Mouse (Mus musculus): Measurements from ENCODE around the gene Slc39a3.

DNA sequence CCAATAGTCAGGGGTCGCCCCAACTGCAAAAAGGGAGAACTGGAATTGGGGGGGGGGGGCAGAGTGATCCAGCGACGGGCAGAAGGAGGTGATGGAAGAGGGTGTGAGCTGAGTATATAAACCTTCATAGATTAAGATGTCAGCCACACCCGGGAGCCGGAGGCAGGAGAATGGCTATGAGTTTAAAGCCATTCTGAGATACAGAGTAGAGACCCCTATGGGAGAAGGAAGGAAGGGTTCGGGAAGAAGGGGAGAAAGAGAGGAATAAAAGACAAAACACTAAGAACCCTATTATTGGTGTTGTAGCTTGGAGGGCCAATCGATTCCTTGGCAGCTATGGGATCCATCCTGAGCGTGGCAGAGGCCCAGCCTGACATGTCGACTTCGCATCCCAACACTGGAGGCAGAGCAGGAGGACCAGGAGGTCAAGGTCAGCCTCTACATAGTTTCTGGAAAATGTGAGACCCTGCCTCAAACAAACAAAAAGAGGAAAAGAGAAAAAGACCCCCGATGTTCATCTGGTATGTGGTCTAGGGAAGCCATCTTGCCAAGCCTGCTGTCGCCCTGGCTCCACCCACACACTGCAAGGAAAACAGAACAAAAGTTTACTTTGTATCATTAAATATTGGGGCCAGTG, 11.5 kb downstream of the Slc39a3 start, which contains the start of gene Diras1:
- no peak for TF ChIP-seq CTCF (IDR thresholded peaks at IDR 0.05; ENCODE audit: low read depth, low read length)
- no peak for TF ChIP-seq POLR2A (IDR thresholded peaks at IDR 0.05; ENCODE audit: extremely low read depth, insufficient read depth, low read length)
